Mouse (Mus musculus) C2C12 (cell line): ENCODE data around the gene Col2a1.

Source experiments
- CTCF ChIP-seq: IDR thresholded peaks from one replicate; pipeline ENCODE4 v1.5.1; 2011; ENCODE audit not compliant: control insufficient read depth, insufficient read depth, insufficient read length
- MYOD1 ChIP-seq: IDR thresholded peaks from one replicate; pipeline ENCODE4 v1.6.1; 2011; ENCODE audit warnings: low read depth; ENCODE audit not compliant: control insufficient read depth, insufficient read length
- USF1 ChIP-seq: IDR thresholded peaks from one replicate; pipeline ENCODE4 v1.6.1; 2011; ENCODE audit warnings: low read depth, mild to moderate bottlenecking, control low read depth, moderate library complexity

DNA sequence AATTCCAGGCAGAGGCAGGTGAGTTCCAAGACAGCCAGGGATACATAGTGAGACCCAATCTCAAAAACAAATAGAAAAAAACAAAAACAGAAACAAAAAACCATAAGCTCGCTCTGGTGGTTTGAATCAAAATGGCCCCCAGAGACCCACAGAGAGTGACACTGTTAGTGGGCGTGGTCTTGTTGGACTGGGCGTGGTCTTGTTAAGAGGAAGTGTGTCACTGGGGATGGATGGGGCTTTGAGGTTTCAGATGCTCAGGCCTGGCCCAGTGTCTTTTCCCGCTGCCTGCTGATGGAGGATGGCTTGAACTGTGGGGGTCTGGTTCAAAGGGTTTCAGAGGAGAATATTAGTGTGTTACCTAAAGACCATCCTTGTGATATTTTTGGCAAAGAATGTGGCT lies 13.4 kb upstream of the Col2a1 start:
- TF ChIP-seq USF1, result no peak
- TF ChIP-seq CTCF, result no peak
- no peak for TF ChIP-seq MYOD1
